Mouse (Mus musculus) erythroid progenitor cell, adult 5-6 weeks (primary cell): ENCODE measurements around the gene Myo1e. TPM values are rescaled to one million over a fixed set of nuclear protein-coding genes. Genes with fewer than 3 reads are reported as not detected.

ENCODE experiments used
- ATAC-seq: replicated peaks from 2 replicates; pipeline ENCODE4 v1.8.0; 2016; ENCODE audit warnings: moderate number of reproducible peaks, mild to moderate bottlenecking, moderate TSS enrichment, inconsistent platforms; ENCODE audit not compliant: poor library complexity, low FRiP score, severe bottlenecking
- total RNA-seq, 2 experiments: library from RNA; stranded (forward) in 1 of 2; stranded (reverse) in 1 of 2; fragments of 150-400 nt in 1 of 2; fragments of 186-747, 209-891 nt in 1 of 2; gene quantifications; 2 replicates each; pipeline versions ENCODE4 v1.2.3 to v1.2.4; 2015 to 2017; ENCODE audit warnings: low replicate concordance in 2 of 2

Gene Myo1e
- total RNA-seq, 2 experiments from 2014 or later: 1.5 to 2.1 TPM

GRCm38 (mm10) chr9:70219295-70219931 is 12.3 kb downstream of the Myo1e start:
- no peak for ATAC-seq

GRCm38 (mm10) chr9:70220461-70221170 is 13.5 kb downstream of the Myo1e start:
- no peak for ATAC-seq

- no peak for ATAC-seq
Observed at GRCm38 (mm10) chr9:70223142-70223541, 16.0 kb downstream of the Myo1e start.

- ATAC-seq: no peak
Observed at GRCm38 (mm10) chr9:70224046-70224445, 16.9 kb downstream of the Myo1e start.

DNA sequence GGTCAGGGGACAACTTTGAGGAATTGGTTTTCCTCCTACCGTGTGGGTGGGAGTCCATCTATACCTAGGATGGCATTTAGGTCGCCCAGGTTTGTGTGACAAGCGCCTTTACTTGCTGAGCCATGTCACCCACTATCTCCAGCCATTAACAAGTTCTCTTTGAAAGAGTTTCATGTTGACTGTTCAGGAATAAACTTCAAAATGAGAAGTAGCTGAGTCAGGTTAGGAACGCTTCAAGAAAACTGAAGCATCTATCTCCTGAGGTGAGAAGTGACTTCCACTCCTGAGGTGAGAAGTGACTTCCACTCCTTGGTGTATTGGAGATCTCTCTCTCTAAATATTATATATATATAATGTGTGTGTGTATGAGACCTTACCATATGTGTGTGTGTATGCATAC is 19.2 kb downstream of the Myo1e start:
- no peak for ATAC-seq

DNA sequence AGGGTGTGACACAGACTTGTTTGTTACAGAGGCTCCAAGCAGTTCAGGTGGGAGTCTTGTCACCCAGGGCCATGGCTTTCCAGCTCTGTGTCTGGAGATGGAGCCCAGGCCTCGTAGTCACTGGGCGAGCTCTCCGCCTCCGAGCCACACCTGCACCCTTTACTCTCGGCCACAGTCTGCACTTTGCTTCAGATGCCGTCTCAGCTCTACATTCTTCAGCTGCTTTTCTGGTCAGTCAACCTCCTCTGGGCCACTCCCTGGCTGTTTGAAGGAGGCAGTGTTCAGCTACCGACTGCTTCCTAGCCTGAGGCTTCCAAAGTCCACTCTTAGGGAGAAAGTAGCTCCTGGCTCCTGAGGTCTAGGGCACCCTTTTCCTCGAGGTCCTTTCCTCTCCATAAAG is 22.7 kb downstream of the Myo1e start:
- no peak for ATAC-seq

DNA sequence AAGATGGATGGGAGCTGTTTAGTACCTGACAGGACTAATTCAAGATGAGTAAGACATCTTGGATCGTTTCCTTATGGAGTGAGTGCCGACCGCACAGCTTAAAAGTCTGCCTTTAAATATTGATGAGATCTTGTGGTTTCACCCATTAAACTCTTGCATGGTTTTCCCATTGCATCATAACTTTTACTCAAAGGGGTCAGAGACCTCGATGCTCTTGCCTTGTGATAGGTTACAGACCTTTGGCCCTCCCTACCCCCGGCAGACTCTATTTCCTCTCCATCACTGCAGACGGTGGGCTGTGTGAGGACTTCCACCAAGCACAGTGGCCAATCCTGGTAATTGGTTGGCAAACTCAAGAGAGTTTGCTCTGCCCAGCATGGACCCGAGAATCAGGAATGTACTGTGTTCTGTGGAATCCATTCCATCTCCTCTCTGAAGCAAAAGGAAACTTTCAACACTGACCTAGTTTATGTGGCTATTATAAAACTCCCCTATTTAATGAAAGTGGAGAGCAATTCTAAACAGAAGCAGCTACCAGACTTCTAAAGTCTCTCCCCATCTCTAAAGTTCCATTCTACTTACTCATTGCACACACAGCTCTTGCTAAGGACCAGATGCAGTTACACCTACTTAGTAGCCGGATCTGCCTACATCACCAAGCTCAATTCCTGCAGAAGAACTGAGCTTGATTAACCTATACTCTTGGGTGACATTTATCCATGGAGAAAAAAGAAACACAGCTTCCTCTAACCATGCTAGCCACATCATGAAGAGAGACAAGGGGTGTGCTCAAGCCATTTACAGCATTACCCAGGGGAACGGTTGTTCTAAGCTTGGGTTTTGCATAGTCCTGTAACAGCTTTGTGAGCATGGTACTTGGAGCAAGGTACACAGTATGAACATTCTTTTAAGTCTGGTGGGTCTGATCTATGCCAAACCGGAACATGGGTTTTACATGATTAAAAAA is 25.2 kb downstream of the Myo1e start:
- no peak for ATAC-seq

DNA sequence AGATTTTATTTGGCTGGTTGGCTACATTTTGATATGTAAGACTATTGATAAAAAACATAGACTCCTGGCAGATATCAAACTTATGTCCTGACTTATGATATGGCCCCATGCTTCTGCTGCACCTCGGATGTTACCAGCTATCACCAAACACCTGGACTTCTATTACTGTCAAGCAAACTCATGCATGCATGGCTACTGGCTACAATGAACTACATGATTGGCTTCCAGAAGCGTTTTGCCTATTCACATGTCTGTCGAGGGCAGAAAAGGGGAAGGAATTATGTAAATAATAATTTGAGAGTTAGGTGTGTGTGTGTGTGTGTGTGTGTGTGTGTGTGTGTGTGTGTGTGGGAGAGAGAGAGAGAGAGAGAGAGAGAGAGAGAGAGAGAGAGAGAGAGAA is 30.0 kb downstream of the Myo1e start:
- no peak for ATAC-seq

GRCm38 (mm10) chr9:70237561-70237960 is 30.4 kb downstream of the Myo1e start:
- no peak for ATAC-seq

DNA sequence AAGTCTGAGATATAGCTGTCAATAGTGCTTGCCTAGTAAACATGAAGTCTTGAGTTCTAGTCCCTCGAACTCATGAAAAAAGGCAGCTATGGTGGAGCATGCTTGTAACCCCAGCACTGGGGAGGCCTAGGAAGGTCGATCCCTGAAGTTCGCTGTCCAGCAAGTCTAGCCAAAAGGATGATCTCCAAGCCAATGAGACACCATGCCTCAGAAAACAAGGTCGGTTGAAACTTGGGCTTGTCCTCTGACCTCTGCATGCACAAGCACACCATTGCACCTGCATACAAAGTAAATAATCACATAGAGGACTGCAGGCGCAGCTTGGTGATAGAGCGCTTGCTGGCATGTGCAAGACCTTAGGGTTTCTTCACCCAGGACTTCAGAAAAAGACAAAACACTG is 31.2 kb downstream of the Myo1e start:
- no peak for ATAC-seq

DNA sequence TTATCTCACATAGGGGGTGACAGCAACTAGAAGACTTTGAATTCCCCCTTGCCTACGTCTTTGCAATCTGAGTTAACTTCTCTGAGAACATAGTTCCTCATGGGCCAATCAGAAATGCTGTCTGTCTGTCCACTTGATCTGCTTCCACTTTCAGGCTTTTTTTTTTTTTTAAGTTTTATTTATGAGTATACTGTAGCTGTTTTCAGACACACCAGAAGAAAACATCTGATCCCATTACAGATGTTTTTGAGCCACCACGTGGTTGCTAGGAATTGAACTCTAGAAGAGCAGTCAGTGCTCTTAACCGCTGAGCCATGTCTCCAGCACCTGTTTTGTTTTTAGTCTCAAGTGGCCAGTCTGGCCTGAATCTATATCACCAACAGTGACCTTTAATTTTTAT is 32.1 kb downstream of the Myo1e start:
- ATAC-seq: no peak

DNA sequence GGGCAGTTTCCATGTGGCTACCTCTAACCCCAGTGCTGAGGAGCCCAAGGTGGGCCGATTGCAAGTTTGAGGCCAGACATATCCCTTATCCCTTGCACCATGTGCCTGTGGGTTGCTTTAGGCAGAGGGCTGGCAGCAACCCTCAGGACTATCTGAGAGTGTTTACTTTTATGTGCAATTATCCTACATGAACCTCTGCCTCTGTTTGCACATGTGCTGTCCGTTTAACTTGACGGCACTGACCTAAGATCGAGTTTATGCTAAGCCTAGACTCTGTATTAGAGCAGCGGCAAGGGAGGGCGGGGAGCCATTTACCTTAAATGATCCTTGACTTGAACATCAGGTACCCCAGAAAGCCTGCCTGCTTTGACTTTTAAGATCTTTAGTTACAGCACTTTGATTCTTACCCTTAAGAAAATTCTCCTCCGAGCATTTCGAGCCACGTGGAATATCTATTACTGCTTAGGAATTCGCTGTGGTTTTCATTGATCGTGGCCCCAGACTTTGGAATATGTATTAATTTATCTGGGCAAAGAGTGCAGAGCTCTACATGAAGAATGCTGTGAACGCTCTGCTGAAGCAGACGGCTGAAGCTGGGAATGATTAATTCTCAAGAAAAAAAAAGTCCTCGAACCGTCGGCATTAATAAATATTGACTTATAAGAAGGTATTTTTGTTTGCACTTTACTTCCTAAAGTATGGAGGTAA is 33.7 kb downstream of the Myo1e start:
- ATAC-seq: no peak

DNA sequence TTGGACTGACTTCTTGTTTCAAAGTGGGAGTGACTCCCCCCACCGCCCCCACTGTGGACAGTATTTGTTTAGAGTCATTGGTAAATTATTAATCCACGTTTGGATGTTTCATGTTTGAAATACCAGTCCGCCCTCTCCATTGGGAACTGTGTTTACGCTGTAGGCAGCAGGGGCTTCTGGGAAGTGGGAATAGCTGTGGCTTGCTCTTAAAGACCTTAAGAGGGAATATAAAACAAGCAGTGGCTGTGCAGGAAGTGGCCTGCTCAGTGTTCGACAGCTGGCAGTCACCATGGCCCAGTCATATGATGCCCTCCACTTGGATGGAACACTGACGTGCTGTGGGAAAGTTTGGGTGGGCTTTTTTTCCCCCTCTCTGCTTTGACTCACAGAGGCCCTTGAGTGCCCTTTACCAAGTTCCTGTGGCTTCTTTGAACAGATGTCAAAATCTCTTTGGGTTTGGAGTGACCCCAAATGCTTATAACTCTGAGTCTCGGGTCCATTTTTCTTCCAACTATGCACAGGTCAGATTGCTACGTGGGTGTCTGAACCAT is 34.3 kb downstream of the Myo1e start:
- no peak for ATAC-seq

DNA sequence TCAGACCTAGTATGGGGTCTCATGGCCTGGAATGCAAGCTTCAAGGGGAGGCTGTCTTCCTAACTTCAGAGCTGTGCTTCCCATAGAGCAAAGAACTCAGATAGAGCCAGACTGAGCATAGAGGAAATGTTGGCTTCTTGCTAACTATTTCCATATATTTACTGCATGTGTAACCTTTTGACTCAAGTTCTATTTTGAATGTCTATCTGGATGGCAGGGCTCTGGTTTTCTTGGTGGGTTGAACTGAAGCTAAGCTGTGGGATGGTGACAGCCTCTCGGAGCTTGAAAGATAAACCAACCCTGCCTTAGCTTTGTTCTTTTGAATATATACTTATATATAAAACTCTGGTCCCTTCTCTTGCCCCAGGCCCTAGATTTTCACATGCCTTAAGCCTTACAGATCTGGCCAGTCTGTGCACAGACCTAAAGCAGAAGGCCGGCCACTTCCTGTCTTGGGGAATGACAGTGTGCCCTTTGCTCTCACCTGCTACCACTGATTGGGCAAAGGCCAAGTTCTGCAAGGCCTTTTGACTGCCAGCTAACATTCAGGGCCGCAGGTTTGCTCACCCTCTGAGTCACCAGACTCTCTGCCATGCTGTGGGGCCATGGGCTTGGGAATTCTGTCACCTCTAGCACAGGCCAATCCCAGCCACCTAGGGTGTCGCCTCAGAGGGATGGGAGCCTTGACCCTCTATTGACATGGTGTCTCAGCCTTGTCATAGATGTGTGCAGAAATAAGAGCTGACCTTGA is 35.1 kb downstream of the Myo1e start:
- no peak for ATAC-seq

DNA sequence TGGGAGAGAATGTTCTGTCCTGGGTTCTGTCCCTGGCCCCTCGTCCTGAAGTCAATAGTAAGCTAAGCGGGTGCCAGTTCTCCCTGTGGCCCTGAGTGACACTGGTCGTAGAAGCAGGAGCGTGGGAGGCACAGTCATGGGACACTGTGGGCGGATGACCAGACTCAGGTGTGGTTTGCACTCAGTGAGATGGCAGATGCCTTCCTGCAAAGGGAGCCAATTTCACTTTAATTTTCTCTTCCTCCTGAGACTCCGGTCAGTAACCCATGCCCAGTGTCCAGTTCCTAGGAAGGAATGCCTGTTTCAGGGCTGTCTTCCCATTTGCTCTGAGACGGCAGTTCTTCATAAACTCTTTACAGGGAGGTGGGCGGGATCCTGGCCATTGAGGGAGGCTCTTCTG is 36.1 kb downstream of the Myo1e start:
- no peak for ATAC-seq

- no peak for ATAC-seq
Observed at GRCm38 (mm10) chr9:70243708-70244107, 36.6 kb downstream of the Myo1e start.

GRCm38 (mm10) chr9:70244115-70244514 is 37.0 kb downstream of the Myo1e start:
- no peak for ATAC-seq

DNA sequence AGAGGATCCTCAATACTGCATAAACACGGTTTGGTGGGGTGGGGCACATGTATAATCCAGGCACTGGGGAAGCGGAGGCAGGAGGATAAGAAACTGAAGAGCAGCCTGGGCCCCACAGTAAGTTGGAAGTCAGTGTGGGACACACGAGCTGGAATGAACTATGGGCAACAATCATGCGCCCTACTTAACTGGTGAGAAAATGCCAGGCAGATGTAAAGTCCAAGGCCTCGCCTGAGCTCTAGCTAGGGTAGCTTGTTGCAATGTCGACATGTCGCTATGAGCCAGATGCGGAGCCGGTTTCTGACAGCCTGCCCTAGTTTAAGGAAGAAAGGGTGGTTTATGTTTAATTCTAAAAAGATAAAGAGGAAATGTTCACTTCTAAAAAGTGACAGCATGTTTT is 37.9 kb downstream of the Myo1e start:
- ATAC-seq: no peak

GRCm38 (mm10) chr9:70246427-70246826 is 39.3 kb downstream of the Myo1e start:
- ATAC-seq: no peak
